Mouse (Mus musculus) mature B cell (primary cell): ENCODE results near the gene Strap.
"Not testable (repeated sequence)": the region's sequence is repeated elsewhere in the genome, so short reads cannot be mapped to it uniquely, and the experiment has no call there.

Source experiments
- in situ Hi-C: fragments of 300-500 bp; cut with MboI; formaldehyde crosslinking; loops from 2 replicates; pipeline ENCODE4 v1.14.3; 2019

Strap gene

DNA sequence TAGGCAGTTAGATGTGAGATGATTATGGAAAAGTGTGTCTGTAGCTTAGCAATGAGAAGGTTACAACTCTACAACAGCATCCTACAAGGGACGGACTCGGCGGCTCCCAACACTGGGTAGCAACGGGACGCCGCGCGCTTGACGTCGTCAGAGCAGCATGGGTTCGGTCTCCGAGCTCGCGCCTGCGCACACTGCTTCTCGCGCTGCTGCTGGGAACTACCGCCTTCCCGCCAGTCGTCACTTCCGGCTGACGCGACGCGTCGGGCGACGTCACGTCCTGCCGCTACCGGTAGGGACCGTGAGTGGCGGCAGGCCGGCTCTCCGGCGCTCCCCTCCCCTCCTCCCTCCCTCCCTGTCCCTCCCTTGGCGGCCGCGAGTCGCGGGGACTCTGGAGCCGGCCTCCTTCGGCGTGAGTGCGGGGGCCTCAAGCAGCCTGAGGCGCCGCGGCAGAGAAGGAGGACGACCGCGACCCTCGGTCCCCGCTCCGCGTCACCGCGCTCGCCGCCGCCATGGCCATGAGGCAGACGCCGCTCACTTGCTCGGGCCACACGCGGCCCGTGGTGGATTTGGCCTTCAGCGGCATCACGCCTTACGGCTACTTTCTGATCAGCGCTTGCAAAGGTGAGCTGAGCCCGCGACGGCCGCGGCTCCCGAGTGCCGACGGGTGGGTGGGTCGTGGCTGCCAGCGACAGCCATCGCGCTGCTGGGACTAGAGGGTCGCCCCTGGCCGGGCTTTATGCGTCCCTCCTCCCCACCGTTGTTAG, at the start of gene Strap:
Strap (plus strand) TSS at position 233 of the 764 bp plus-strand sequence.
- in situ Hi-C loops: no loop called here

DNA sequence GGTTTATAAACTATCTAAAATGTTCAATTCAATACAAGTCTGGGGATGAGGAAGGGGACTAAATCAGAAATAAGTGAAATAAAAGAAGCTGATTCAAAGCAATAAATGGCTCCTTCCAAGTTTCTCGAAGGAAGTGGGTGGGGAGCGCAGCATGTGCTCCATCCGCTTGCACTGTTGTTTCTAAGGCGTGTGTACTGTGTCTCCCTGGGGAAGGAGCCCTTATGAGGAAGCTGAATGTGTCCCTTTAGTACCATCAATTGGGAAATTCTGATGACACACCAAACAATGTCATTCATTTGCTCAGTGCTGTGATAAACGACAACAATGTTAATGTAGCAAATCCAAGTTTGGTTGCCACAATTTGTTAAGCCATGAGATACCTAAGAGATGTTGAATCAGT, 47.2 kb upstream of the Strap start:
- in situ Hi-C loops: no loop called here

DNA sequence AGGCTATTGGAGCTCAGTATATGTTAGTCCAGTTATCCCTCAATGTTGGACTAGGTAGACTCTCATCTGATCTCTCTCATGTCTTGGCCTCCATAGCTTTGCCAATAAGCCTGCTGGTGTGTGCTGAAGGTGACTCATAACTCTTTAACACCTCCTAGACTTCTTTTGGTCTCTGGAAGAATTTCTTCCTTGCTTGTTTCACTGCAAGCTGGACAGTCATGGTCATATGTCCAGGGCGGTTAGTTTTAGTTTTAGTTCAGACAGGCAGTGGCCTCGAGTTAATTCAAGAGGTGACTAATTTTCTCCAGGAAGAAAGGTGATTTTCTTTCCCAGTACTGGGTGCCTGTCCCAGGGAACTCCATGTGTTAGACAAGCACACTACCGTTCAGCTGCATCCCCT, 46.8 kb upstream of the Strap start:
- in situ Hi-C loops: no loop called here

DNA sequence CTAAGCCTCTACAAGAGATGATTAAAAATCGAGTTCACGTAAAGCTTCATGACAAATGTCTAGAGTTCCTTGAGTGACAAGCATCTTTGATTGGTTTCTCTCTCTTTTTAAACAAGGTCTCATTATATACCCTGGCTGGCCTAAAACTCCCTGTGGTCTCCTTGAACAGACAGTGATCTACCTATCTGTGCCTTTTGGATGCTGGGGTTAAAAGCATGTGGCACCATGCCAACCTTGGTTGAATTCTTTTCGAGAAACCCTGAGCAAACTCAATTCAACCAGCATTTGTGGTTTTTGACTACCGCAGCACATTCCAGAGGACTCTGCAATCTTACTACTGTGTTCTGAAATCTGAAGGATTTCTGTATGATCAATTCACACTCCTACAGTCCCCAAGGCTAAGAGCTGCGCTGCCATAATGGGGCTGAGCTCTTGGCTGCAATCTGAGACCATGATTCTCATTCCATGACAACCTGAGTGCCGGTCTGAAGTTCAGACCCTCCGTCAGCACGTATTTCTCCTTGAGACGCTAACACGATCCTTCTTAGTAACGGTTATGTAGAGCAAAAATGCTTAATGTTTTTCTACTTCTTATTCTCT, 46.3 kb upstream of the Strap start:
- in situ Hi-C loops: no loop called here

DNA sequence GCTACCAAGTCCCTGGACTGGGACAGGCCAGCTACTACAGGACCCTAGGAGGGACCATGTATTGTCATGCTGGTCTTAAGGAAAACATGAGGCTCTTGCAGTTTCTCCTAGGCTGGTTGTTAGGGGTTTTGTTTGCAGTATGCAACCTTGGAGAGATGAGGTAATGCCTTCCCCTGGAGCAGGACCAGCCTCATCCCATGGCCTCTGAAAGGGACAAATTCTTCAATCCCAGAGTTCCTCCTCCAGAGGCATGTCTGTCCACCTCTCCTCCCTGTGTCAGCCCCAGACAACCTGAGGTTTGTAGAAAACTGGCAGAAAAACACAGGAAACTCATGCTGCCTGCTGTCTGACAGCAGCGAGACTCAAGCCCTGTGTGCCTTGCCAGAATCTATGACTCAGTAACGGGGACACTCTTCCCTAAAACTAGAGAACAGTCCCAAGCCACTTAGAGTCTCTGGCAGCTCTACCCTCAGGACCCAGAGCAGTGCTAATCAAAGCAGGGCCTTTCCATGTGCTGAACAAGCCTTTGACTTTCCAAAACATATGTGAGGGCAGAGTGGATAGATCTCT, 44.2 kb upstream of the Strap start:
- in situ Hi-C loops: no loop called here

DNA sequence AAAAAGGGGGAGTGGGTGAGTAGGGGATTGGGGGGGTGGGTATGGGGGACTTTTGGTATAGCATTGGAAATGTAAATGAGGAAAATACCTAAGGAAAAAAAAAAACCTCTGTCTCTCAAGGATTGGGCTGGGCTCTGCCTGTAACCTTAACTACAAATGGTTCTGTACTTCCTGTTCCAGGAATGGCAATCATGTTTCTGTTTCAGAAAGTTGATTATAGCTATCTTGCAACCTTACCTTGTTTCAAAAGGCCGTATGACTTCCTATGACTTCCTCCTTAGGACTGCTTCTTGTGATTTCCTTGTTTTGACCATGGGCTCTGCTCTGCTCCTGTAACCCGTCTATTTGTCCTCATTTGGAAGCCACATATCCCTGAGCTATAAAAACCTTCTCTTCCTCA, 40.6 kb upstream of the Strap start:
- in situ Hi-C loops: no loop called here

DNA sequence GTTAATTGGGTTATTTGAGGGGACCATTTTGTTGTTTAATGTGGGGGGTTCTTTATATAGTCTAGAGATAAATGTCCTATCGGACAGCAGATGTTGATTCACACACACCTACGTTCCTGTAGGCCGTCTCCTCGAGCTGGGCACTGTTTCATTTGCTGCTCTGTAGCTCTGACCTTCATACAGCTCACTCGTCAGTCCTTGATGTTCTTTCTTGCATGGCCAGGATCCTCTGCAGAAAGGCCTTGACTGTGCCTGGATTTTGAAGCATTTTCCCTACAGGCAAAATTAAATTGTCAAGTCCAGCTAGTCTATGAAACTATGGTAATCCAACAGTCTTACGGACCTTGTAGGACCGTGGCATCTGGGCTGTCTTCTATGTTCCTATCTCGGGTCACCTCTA, 39.8 kb upstream of the Strap start:
- in situ Hi-C loops: no loop called here

DNA sequence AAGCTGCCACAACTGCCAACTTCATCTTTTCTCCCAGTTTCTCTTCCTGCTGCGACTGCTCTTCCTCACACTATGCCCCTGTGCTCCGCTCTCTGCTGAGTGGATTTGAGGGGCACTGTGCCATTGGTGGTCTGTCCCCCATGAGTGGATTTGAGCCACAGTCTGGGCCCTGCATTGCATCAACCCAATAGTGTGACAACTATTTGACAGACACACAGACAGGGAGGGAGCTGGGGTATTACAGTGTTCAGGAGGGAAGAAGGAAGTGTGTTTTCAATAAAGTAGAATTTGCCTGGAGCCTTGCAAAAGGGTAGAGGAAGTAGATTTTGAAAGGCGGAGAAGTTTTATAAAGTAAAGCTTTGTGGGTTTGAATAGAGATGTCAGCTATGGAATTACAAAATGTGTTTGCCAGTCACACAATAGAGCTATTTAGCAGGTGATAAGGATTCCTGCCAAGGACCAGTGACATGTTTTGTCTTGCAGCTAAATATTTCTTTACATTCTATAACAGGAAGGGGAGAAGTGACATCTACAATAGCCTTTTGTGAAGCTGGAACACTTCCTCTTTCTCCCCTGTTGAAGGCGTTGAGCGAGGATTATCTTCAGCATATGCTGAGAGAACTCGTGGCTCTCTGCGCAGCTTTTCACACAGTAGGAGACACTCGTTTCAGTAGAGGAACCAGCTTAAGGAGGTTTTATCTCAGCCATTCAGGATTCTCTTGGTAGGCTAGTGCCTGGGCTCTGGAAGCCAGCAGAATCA, 38.3 kb upstream of the Strap start:
- in situ Hi-C loops: no loop called here

DNA sequence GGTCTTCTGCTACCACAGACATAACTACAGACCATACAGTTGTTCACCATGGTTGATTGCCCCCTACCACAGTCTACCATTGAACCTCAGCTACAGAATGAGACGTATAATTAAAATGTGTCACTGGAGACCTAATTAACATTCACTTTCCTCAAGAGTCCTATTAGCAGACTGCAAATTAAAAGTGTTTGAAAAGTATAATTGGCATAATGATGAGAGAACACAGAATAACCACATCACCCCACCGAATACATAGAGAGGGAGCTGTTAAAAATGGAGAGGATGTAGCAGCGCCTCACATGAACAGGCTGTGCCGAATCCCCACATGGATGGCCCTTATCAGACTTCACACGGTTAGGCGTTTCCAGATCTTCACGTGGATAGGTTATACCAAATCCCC, 35.4 kb upstream of the Strap start:
- in situ Hi-C loops: no loop called here

DNA sequence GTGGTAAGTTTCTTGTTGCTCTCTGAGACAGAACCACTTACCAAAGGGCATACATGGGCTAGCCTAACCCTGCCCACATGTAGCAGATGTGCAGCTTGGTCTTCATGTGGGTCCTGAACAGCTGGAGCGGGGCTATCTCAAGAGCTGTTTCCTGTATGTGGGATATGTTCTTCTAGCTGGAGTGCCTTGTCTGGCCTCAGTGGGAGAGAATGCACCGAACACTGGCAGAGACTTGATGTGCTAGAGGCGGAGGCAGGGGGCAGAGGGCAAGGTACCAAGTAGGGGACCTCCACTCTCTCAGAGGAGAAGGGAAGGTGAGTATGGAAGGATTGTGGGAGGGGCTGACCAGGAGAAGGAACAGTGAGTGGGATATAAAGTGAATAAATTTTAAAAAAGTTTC, 32.7 kb upstream of the Strap start:
- in situ Hi-C loops: no loop called here

DNA sequence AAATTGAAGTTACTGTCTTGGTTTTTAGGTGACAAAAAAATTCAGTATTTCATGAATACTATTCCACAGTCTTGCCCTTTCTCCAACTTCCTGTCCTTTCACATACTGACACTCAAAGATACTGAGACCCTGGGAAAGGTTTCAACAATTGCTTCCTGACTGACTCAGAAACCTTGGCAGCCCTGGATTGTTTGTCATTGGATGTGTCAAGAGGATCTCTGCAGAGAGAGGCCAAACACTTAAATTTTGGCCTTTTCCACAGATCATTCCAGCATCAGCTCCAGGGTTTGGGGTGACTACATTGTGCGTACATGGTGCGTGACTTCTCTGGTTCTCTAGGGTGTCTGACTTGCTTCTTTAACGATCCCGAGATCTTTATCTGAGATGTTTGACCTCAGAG, 32.0 kb upstream of the Strap start:
- in situ Hi-C loops: no loop called here

DNA sequence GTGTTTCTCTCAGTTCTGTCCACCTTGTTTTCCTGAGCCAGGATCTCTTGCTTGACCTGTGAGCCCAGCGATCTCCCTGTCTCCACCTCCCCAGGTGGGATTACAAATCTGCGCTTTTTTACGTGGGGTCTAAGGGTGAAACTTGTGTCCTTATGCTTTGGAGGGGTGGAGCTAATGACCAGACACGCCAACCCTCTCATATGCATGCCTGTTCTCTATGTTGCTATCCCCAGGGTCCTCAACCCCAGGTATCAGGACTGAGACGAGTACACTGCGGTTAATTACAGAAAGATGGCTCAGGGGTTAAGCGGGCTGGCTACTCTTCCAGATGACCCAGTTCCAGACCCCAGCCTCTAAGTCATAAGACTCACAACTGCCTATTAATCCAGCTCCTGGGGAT, 31.4 kb upstream of the Strap start:
- in situ Hi-C loops: no loop called here

DNA sequence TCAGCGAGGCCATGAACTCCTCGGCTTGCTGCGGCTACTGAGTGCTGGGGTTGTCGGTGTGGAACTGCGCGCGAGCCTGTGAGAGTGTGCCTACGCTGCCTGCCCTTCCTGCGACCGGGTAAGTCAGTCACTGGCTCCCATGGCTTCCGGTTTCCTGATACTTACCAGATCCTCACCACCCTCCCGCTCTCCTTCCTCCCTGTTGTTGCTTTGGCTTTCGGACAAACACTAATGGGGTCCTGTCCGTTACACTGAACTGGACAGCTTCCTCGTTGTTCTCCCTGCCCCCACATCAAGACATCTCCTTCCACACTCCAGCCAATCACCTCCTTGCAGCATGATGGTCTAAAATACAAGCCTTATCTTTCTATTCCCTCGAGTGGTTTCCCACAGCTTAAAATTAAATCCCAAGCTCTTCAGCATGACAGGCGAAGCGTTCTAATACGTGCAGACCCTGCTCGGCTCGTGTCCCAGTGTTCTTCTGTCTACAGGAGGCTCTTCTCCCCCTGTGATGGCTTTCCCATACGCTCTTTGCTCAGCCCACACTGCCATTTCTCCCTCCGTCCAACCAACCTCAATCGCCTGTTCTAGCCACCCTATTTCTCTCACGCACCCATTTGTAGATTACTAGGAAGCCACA, 30.5 kb upstream of the Strap start:
- in situ Hi-C loops: no loop called here

DNA sequence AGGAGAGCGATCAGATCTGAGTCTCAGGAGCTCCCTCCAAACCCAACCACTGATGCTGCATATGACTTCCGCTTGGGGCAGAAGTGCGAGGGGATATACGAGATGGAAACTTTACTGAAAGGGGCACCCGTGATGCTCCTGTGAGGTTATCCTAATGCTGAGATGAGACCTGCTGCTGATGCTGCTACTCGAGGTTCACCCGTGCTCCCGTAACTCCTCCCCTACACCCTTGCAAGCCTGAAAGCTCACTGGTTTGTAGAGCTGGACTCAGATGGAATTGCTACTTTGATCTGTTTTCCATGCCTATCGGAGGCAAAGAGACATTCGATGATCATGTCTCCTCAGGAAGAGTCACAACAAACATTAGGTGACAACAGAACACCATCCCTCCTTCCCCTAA, 28.7 kb upstream of the Strap start:
- in situ Hi-C loops: no loop called here

DNA sequence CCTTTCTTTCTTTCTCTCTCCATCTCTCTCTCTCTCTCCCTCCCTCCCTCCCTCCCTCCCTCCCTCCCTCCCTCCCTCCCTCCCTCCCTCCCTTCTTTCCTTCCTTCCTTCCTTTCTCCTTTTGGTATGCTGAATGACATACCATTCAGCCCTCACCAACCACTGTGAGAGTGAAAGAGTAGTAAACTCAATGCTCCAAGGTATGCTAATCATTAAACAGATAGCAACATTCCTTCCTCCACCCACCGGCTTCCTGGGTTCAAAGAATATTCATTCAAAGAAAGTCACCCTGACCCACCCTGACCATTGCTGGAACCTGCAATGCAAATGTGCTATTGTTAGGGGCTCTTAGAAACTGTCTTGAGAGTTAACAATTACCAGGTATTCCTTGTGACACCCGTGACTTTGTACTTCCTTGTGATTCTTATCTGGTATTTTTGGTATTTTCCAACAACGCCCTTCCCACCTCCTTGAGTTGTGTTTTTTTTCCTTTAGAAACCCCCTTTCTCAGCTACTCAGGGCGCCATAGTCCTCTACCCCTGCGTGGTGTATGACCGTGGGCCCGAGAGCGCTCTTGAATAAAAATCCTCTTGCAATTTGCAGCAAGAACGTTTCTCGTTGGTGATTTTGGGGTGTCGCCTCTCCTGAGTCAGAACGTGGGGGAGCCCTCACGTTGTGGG, 26.0 kb upstream of the Strap start:
- in situ Hi-C loops: not testable (repeated sequence)

DNA sequence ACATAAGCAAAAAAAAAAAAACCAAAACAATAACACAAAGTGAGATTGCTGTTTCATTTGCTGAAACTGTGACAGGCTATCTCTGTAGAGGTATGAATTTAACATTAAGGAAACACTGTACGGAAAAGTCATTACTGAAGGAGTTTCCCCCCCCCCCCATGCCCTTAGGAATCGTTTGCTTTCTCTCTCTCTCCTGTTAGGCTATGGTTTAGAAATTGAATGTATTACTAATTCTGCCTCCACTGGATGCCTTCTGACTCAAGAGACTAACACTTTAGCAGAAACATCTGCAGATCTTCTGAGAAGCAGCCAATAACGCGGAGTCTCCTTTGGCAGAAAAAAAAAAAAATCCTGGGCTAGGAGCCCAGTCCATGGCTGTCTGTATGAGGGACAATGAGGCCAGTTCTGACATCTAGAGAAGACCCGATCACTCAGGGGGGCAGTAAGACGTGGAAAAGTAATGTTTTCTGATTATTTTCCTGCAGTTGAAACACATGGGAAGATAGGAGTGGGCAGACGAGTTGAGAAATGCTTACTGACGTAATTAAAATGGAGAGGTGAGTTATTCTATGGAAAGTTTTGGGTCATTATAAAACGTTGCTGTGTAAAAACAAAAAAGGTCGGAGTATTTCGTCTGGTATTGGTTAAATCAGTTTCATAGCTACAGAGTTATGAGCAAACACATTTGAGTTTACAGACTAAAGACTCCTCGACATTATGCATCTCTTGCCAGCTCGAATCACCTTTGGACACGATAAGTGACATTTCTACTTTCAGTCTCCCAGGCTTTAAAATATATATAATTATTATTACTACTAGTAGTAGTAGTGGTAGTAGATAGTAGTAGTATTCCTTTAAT, 24.5 kb upstream of the Strap start:
- in situ Hi-C loops: no loop called here

DNA sequence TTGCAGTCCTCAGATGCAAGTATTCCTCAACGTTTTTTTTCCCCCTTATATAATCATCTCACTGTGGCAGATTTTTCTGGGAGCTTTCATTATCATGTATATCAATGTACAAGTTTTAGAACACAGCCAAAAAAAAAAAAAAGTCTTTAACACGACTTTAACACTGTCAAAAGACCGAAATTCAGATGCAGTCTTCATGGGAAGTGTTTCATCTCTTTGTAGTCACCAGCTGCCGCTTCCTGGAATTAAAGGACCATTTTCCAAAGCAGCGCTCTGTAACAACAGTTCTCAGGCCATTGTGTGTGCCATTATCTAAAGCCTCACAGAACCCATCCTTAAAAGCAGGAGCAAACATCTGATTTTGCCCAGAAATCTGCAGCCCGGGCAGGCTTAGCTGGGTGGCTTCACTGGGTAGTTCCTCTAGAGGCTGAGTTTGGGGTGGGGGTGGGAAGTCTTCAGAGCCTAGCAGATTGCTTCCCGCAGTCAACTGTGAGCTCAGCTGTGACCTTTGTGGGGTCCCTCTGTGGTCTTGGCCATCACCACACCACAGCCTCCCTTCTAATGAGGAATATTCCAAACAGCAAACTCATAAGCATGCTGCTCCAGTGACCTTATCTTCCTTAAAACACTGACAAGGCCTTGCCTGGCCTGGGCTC, 22.1 kb upstream of the Strap start:
- in situ Hi-C loops: no loop called here

DNA sequence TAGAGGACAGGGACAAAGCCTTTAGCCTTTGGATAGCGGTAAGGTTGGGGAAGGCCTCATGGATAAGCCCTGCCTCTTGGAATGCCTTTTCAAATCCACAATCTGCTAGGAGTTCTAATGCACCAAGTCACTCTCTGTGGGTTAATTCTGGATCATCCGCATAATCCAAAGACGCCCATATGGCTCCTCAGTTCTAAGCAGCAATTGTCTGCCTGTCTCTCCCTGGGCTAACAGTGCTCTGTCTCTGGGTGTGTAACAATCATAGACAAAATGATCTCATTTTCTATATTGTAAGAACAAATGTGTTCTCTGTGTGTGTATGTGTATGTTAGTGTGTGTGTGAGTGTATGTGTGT, 21.6 kb upstream of the Strap start:
- in situ Hi-C loops: no loop called here

DNA sequence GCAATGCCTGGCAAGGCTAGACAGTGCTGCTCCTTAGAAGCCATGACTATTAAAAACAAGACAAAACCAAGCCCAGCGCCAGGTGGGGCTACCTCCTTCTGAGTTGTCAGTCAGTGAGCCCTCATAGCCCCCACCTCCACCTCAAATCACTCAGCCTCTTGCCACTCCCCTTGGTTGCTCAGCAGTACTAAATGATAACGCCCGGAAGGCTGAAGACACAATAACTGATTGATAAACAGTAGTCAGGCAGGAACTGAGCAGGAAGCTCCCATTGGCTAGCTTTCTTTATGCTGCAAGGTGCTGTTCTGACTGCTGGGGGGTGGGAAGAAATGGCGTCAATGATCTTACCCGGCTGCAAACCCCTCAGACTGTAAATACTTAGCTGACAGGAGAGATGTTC, 18.1 kb upstream of the Strap start:
- in situ Hi-C loops: no loop called here

DNA sequence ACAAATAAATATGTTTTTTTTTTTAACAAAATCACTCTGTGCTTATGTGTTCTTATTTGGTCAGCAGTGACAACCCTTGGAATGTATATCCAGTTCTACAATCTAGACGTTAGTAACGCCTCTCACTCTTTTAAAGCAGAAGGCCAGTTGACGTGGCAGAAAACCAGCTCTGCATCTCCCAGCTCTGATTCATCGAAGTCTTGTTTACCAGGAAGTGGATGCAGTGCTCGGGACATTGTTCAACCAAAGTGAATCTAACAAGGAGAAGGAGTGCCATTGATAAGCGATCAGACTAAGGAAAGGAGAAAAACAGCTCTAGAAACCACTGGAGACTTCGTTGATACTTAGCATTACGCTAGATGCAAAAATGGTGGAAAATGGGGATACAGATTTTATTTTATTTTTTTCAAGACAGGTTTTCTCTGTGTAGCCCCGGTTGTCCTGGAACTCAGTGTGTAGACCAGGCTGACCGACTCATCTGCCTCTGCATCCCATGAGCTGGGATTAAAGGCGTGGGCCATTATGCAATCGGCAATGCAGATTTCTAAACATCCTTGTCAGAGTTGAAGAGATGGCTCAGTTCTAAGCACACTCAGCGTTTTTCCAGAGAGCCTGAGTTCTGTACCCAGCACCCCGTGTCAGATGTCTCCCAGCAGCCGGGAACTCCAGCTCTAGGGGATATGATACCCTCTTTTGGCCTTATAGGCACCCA, 12.5 kb upstream of the Strap start:
- in situ Hi-C loops: loop anchor here (10.0 kb wide), 1 partner anchor 258 kb away; no protein-coding TSS in a partner anchor
